8 mouse cellular contexts compared by ENCODE assay signal in genomic region chr4:120731030-120731644, GRCm38 (mm10). TPM values are rescaled to one million over a fixed set of nuclear protein-coding genes. Genes with fewer than 3 reads are reported as not detected.
A peak's percentile ranks its signal among the peaks of the same experiment; 100 is the strongest.
DNase-seq lines count a peak whose midpoint lies in the region; ATAC-seq and TF ChIP-seq lines count a peak whose summit lies in the region.

No protein-coding gene starts in this region.

- 1% methylated on average over 40 of the region's 40 CpGs for WGBS in intestine, postnatal 0 days
- WGBS in lung, embryonic 14.5 days = 2% methylated on average over 40 of the region's 40 CpGs
- 2% methylated on average over 40 of the region's 40 CpGs for WGBS in olfactory bulb, adult 2 months

- 0 out of 2 replicates have a peak, but pooled peaks cover 5% of the 10 kb centered on the region for H3K27me3 ChIP-seq in intestine, postnatal 0 days (replicated peaks; ENCODE audit: control insufficient read depth, insufficient read depth, low read length)
- peaks cover 13% of the 10 kb centered on the region for H3K27me3 ChIP-seq in lung, embryonic 14.5 days (ENCODE audit: insufficient read depth, low read length)

- H3K36me3 ChIP-seq in intestine, postnatal 0 days (ENCODE audit: control insufficient read depth, insufficient read depth) = no peaks in the 10 kb centered on the region
- H3K36me3 ChIP-seq in lung, embryonic 14.5 days (ENCODE audit: insufficient read depth) = no peaks in the 10 kb centered on the region

- H3K4me3 ChIP-seq in intestine, postnatal 0 days (ENCODE audit: low read depth, low read length) = peak overlapping the region; percentile 53
- H3K4me3 ChIP-seq in lung, embryonic 14.5 days (ENCODE audit: low read depth, low read length) = peak overlapping the region; percentile 48
- H3K4me3 ChIP-seq in olfactory bulb, adult 2 months (ENCODE audit: insufficient read depth, low read depth, low read length) = peak overlapping the region; percentile 44

- peaks cover 4% of the 10 kb centered on the region; the same call in 1 of the 2 replicates for H3K4me1 ChIP-seq in intestine, postnatal 0 days (replicated peaks; ENCODE audit: control insufficient read depth, insufficient read depth, low read length)
- peaks cover 16% of the 10 kb centered on the region; the same call in 1 of the 2 replicates for H3K4me1 ChIP-seq in lung, embryonic 14.5 days (ENCODE audit: insufficient read depth)
- H3K4me1 ChIP-seq in olfactory bulb, adult 2 months (ENCODE audit: control insufficient read depth, insufficient read depth, low read length) = peaks cover 20% of the 10 kb centered on the region

- peak overlapping the region; percentile 92 for H3K4me2 ChIP-seq in intestine, postnatal 0 days (replicated peaks; ENCODE audit: low read depth)
- peak overlapping the region; percentile 95 for H3K4me2 ChIP-seq in lung, embryonic 14.5 days

- no peak overlapping the region for H3K27ac ChIP-seq in intestine, postnatal 0 days (ENCODE audit: low read depth, low read length)
- H3K27ac ChIP-seq in lung, embryonic 14.5 days (ENCODE audit: low read depth) = no peak overlapping the region
- H3K27ac ChIP-seq in olfactory bulb, adult 2 months (ENCODE audit: insufficient read depth, low read depth, low read length) = no peak overlapping the region

- peak; percentile 65 for ATAC-seq in intestine, postnatal 0 days
- ATAC-seq in lung, embryonic 14.5 days (ENCODE audit: insufficient read depth) = peak; percentile 85

- no peaks in the 10 kb centered on the region for H3K9me3 ChIP-seq in intestine, postnatal 0 days (ENCODE audit: control insufficient read depth)
- H3K9me3 ChIP-seq in lung, embryonic 14.5 days (ENCODE audit: low read depth, low read length) = no peaks in the 10 kb centered on the region

- H3K9ac ChIP-seq in intestine, postnatal 0 days (ENCODE audit: low read depth, low read length) = peak overlapping the region; percentile 17; the same call in 1 of the 2 replicates
- peak overlapping the region; percentile 48 for H3K9ac ChIP-seq in lung, embryonic 14.5 days

- TF ChIP-seq CTCF in intestine, postnatal 0 days (IDR thresholded peaks at IDR 0.05; ENCODE audit: low read depth) = no peak
- no peak for TF ChIP-seq CTCF in lung, embryonic 14.5 days (IDR thresholded peaks at IDR 0.05; ENCODE audit: low read depth)
- no peak for TF ChIP-seq CTCF in olfactory bulb, adult 2 months (IDR thresholded peaks at IDR 0.05; ENCODE audit: insufficient read depth, low read depth, low read length)

- no peak for TF ChIP-seq POLR2A in olfactory bulb, adult 2 months (IDR thresholded peaks at IDR 0.05; ENCODE audit: insufficient read depth, low read depth, low read length)

- DNase-seq in 3T3-L1 (ENCODE audit: low read depth, low spot score) = peak; percentile 9
- DNase-seq in WW6 (ENCODE audit: low read depth, low spot score) = peak; percentile 38
- peak; percentile 74 for DNase-seq in embryo, embryonic 10 days (ENCODE audit: low spot score)
- DNase-seq in heart, adult 11 months = peak; percentile 98
- peak; percentile 82 for DNase-seq in lung, embryonic 14.5 days
- peak; percentile 63 for DNase-seq in urinary bladder, postnatal 14 days (ENCODE audit: low spot score)

RNA-seq across cellular contexts. Expression of gene Kcnq4, which starts 17.3 kb away (rescaled TPM):
- 1.6 and 2.0 TPM in 2 replicates for polyA plus RNA-seq in intestine, postnatal 0 days (2015; fragmentation: Nextera tagmentation; extraction: Ambion mirVana)
- 3.7 and 4.5 TPM in 2 replicates for polyA plus RNA-seq in lung, embryonic 14.5 days (2014; fragmentation: Nextera tagmentation; extraction: Ambion mirVana)
- not detected in 2 replicates for polyA plus RNA-seq in olfactory bulb, adult 2 months (2012; ENCODE audit: insufficient read depth, insufficient read length, low replicate concordance, missing spikeins)

Comparison
In these comparisons a context has a peak if more than half of its experiments do, and no peak if none do; other contexts are left out.
1. DNase-seq: peak in every context shown above with its lines; median percentile 98 in heart, adult 11 months; 82 in lung, embryonic 14.5 days; 74 in embryo, embryonic 10 days; 63 in urinary bladder, postnatal 14 days; 38 in WW6; 9 in 3T3-L1.